ENCODE assay signal across 8 mouse cellular contexts in the genomic region with DNA sequence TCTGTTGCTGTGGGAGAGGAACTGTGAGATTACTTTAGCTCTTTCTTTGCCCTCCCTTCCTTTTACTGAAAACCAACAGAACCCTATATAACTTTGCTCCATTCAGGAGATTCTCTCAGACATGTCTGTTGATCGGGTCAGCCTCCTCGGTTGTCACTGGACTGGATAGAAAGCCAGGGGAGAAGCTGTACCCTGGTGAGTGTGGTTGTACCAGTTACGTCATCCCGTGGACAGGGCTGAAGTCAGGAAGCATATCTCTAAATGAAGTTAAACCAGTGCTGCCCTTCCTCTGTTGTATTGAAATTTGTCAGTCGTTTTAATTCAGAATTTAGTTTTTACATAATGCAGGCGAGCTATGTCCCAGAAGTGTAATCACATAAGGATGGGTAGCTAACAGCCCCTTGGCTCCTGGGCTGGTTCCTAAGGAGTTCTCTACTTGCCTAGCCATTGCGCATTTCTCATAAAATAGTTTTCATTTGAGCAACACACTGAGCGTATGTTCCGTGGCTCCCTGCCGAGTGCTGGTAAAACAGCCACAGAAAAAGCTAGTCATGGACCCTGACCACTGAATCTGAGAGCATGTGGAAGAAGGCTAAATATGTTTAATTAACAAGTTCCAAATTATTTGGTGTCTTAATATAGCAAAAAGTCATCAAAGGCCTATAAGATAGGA.
DNase-seq lines count a peak whose midpoint lies in the region; ATAC-seq and TF ChIP-seq lines count a peak whose summit lies in the region.
"Had no signal": no experiment of that assay in that cellular context is flagged by ENCODE, and none has a peak within 500 bp of the region (broad histone marks: within the 10 kb centered on the region; RNA-seq: fewer than 3 reads in every experiment).

No protein-coding gene starts in this region.

- no peaks in the 10 kb centered on the region for H3K36me3 ChIP-seq in hindbrain, embryonic 14.5 days (replicated peaks; ENCODE audit: control insufficient read depth, insufficient read depth)
- no peaks in the 10 kb centered on the region for H3K36me3 ChIP-seq in hindbrain, embryonic 12.5 days
- no peaks in the 10 kb centered on the region for H3K36me3 ChIP-seq in forebrain, embryonic 15.5 days
- H3K36me3 ChIP-seq in stomach, postnatal 0 days (ENCODE audit: control insufficient read depth, insufficient read depth, low read length): no peaks in the 10 kb centered on the region
- H3K36me3 ChIP-seq: liver, embryonic 13.5 days had no signal

- TF ChIP-seq CTCF in stomach, postnatal 0 days (IDR thresholded peaks at IDR 0.05; ENCODE audit: low read depth): no peak

- no peak for ATAC-seq in hindbrain, embryonic 14.5 days (ENCODE audit: low FRiP score)
- no peak for ATAC-seq in hindbrain, embryonic 12.5 days (ENCODE audit: low FRiP score)
- peak; percentile 32 for ATAC-seq in forebrain, embryonic 15.5 days (replicated peaks)
- no peak for ATAC-seq in stomach, postnatal 0 days (ENCODE audit: low FRiP score, low TSS enrichment)

- TF ChIP-seq EP300 in stomach, postnatal 0 days (optimal IDR thresholded peaks at IDR 0.05): no peak

- WGBS in hindbrain, embryonic 14.5 days: 66% methylated on average over 10 of the region's 10 CpGs
- 76% methylated on average over 10 of the region's 10 CpGs for WGBS in hindbrain, embryonic 12.5 days
- WGBS in forebrain, embryonic 15.5 days: 43% methylated on average over 10 of the region's 10 CpGs
- WGBS in stomach, postnatal 0 days: 71% methylated on average over 10 of the region's 10 CpGs

- no peak overlapping the region for H3K4me3 ChIP-seq in hindbrain, embryonic 14.5 days (replicated peaks; ENCODE audit: low read length)
- no peak overlapping the region for H3K4me3 ChIP-seq in hindbrain, embryonic 12.5 days
- H3K4me3 ChIP-seq in forebrain, embryonic 15.5 days: no peak overlapping the region
- no peak overlapping the region for H3K4me3 ChIP-seq in stomach, postnatal 0 days (ENCODE audit: low read depth, low read length)
- H3K4me3 ChIP-seq: liver, embryonic 13.5 days had no signal

- no peaks in the 10 kb centered on the region for H3K9me3 ChIP-seq in hindbrain, embryonic 14.5 days (ENCODE audit: control insufficient read depth, low read length)
- no peaks in the 10 kb centered on the region for H3K9me3 ChIP-seq in hindbrain, embryonic 12.5 days (replicated peaks)
- no peaks in the 10 kb centered on the region for H3K9me3 ChIP-seq in forebrain, embryonic 15.5 days
- no peaks in the 10 kb centered on the region for H3K9me3 ChIP-seq in stomach, postnatal 0 days (ENCODE audit: control insufficient read depth, low read length)
- H3K9me3 ChIP-seq: liver, embryonic 13.5 days had no signal

- no peaks in the 10 kb centered on the region for H3K27me3 ChIP-seq in hindbrain, embryonic 14.5 days (ENCODE audit: control insufficient read depth, insufficient read depth, low read length)
- H3K27me3 ChIP-seq in hindbrain, embryonic 12.5 days: no peaks in the 10 kb centered on the region
- no peaks in the 10 kb centered on the region for H3K27me3 ChIP-seq in forebrain, embryonic 15.5 days
- no peaks in the 10 kb centered on the region for H3K27me3 ChIP-seq in stomach, postnatal 0 days (ENCODE audit: control insufficient read depth, insufficient read depth, low read length)
- H3K27me3 ChIP-seq: liver, embryonic 13.5 days had no signal

- H3K4me1 ChIP-seq in hindbrain, embryonic 14.5 days (replicated peaks; ENCODE audit: control insufficient read depth, insufficient read depth, low read length): peaks cover 37% of the 10 kb centered on the region
- peaks cover 28% of the 10 kb centered on the region for H3K4me1 ChIP-seq in hindbrain, embryonic 12.5 days
- H3K4me1 ChIP-seq in forebrain, embryonic 15.5 days: peaks cover 34% of the 10 kb centered on the region
- H3K4me1 ChIP-seq in stomach, postnatal 0 days (replicated peaks; ENCODE audit: control insufficient read depth, insufficient read depth): no peaks in the 10 kb centered on the region; the same call in 1 of the 2 replicates

- peak overlapping the region; percentile 53; the same call in 1 of the 2 replicates for H3K27ac ChIP-seq in hindbrain, embryonic 14.5 days
- no peak overlapping the region for H3K27ac ChIP-seq in hindbrain, embryonic 12.5 days
- H3K27ac ChIP-seq in forebrain, embryonic 15.5 days (replicated peaks): peak overlapping the region; percentile 42; the same call in 1 of the 2 replicates
- peak overlapping the region; percentile 41 for H3K27ac ChIP-seq in stomach, postnatal 0 days (replicated peaks)
- H3K27ac ChIP-seq: liver, embryonic 13.5 days had no signal

- H3K4me2 ChIP-seq in hindbrain, embryonic 14.5 days (replicated peaks): no peak overlapping the region
- no peak overlapping the region for H3K4me2 ChIP-seq in hindbrain, embryonic 12.5 days (replicated peaks)
- peak overlapping the region; percentile 10; the same call in 1 of the 2 replicates for H3K4me2 ChIP-seq in forebrain, embryonic 15.5 days (replicated peaks)
- no peak overlapping the region for H3K4me2 ChIP-seq in stomach, postnatal 0 days (replicated peaks; ENCODE audit: low read depth)
- H3K4me2 ChIP-seq: liver, embryonic 13.5 days had no signal

- no peak overlapping the region for H3K9ac ChIP-seq in hindbrain, embryonic 14.5 days
- H3K9ac ChIP-seq in hindbrain, embryonic 12.5 days: no peak overlapping the region
- H3K9ac ChIP-seq in forebrain, embryonic 15.5 days (replicated peaks): no peak overlapping the region
- H3K9ac ChIP-seq in stomach, postnatal 0 days (ENCODE audit: low read length): no peak overlapping the region
- H3K9ac ChIP-seq: liver, embryonic 13.5 days had no signal

- DNase-seq in hindbrain, embryonic 14.5 days (ENCODE audit: low spot score): no peak
- peak; percentile 11 for DNase-seq in right cerebral cortex, postnatal 14 days
- no peak for DNase-seq in right cerebral cortex, postnatal 10 days (ENCODE audit: low spot score in 2 of 2)
- no peak for DNase-seq in stomach, postnatal 0 days (ENCODE audit: low spot score)
- no peak for DNase-seq in retina, postnatal 1 day
- DNase-seq: liver, embryonic 13.5 days had no signal
